Mouse (Mus musculus): ENCODE measurements around the gene Gm49383. TPM values are rescaled to one million over a fixed set of nuclear protein-coding genes. Genes with fewer than 3 reads are reported as not detected.

Gene Gm49383
- polyA plus RNA-seq, 1 experiment = 3.7 TPM

- Histone ChIP-seq H3K27ac (ENCODE audit: insufficient read depth, low read length) (no peak overlapping the region), H3K4me3 (ENCODE audit: insufficient read depth, low read length) (peak overlapping the region; percentile 84; the same call in 1 of the 2 replicates), H3K4me1 (ENCODE audit: control insufficient read depth, insufficient read depth, low read length) (peaks cover 6% of the 10 kb centered on the region; the same call in 1 of the 2 replicates)
- TF ChIP-seq CTCF (IDR thresholded peaks at IDR 0.05; ENCODE audit: borderline replicate concordance, insufficient read depth, low read length) (no peak), POLR2A (IDR thresholded peaks at IDR 0.05; ENCODE audit: low read depth, low read length) (no peak)
Observed at GRCm38 (mm10) chr12:69157107-69157506, 39.8 kb downstream of the Gm49383 start.

GRCm38 (mm10) chr12:69156436-69156835 is 40.5 kb downstream of the Gm49383 start:
- no peak overlapping the region for H3K4me3 ChIP-seq (ENCODE audit: insufficient read depth, low read length)
- H3K4me1 ChIP-seq (ENCODE audit: control insufficient read depth, insufficient read depth, low read length) = peaks cover 6% of the 10 kb centered on the region; the same call in 1 of the 2 replicates
- no peak overlapping the region for H3K27ac ChIP-seq (ENCODE audit: insufficient read depth, low read length)
- TF ChIP-seq CTCF (IDR thresholded peaks at IDR 0.05; ENCODE audit: borderline replicate concordance, insufficient read depth, low read length) (no peak), POLR2A (IDR thresholded peaks at IDR 0.05; ENCODE audit: low read depth, low read length) (no peak; the same call in none of the 2 replicates)

GRCm38 (mm10) chr12:69155923-69156322 is 41.0 kb downstream of the Gm49383 start:
- Histone ChIP-seq H3K27ac (ENCODE audit: insufficient read depth, low read length) (no peak overlapping the region), H3K4me3 (ENCODE audit: insufficient read depth, low read length) (no peak overlapping the region), H3K4me1 (ENCODE audit: control insufficient read depth, insufficient read depth, low read length) (peaks cover 6% of the 10 kb centered on the region; the same call in 1 of the 2 replicates)
- TF ChIP-seq POLR2A (IDR thresholded peaks at IDR 0.05; ENCODE audit: low read depth, low read length) (no peak; the same call in 1 of the 2 replicates), CTCF (IDR thresholded peaks at IDR 0.05; ENCODE audit: borderline replicate concordance, insufficient read depth, low read length) (no peak)

- Histone ChIP-seq H3K4me1 (ENCODE audit: control insufficient read depth, insufficient read depth, low read length) (no peaks in the 10 kb centered on the region), H3K4me3 (ENCODE audit: insufficient read depth, low read length) (no peak overlapping the region), H3K27ac (ENCODE audit: insufficient read depth, low read length) (no peak overlapping the region)
- TF ChIP-seq CTCF (IDR thresholded peaks at IDR 0.05; ENCODE audit: borderline replicate concordance, insufficient read depth, low read length) = no peak
- TF ChIP-seq POLR2A (IDR thresholded peaks at IDR 0.05; ENCODE audit: low read depth, low read length) = no peak
Observed at GRCm38 (mm10) chr12:69150049-69150448, 46.9 kb downstream of the Gm49383 start.

- Histone ChIP-seq H3K4me3 (ENCODE audit: insufficient read depth, low read length) (no peak overlapping the region), H3K4me1 (ENCODE audit: control insufficient read depth, insufficient read depth, low read length) (no peaks in the 10 kb centered on the region), H3K27ac (ENCODE audit: insufficient read depth, low read length) (no peak overlapping the region)
- TF ChIP-seq POLR2A (IDR thresholded peaks at IDR 0.05; ENCODE audit: low read depth, low read length) (no peak), CTCF (IDR thresholded peaks at IDR 0.05; ENCODE audit: borderline replicate concordance, insufficient read depth, low read length) (no peak)
Observed at GRCm38 (mm10) chr12:69147166-69147735, 49.7 kb downstream of the Gm49383 start.

- no peak overlapping the region for H3K4me3 ChIP-seq (ENCODE audit: insufficient read depth, low read length)
- no peaks in the 10 kb centered on the region for H3K4me1 ChIP-seq (ENCODE audit: control insufficient read depth, insufficient read depth, low read length)
- no peak overlapping the region for H3K27ac ChIP-seq (ENCODE audit: insufficient read depth, low read length)
- no peak for TF ChIP-seq POLR2A (IDR thresholded peaks at IDR 0.05; ENCODE audit: low read depth, low read length)
- no peak for TF ChIP-seq CTCF (IDR thresholded peaks at IDR 0.05; ENCODE audit: borderline replicate concordance, insufficient read depth, low read length)
Observed at GRCm38 (mm10) chr12:69143460-69143859, 53.4 kb downstream of the Gm49383 start.

- TF ChIP-seq POLR2A (IDR thresholded peaks at IDR 0.05; ENCODE audit: low read depth, low read length) (no peak), CTCF (IDR thresholded peaks at IDR 0.05; ENCODE audit: borderline replicate concordance, insufficient read depth, low read length) (no peak)
- no peaks in the 10 kb centered on the region for H3K4me1 ChIP-seq (ENCODE audit: control insufficient read depth, insufficient read depth, low read length)
Observed at GRCm38 (mm10) chr12:69139841-69140240, 57.1 kb downstream of the Gm49383 start.

GRCm38 (mm10) chr12:69139201-69139600 is 57.7 kb downstream of the Gm49383 start:
- TF ChIP-seq POLR2A (IDR thresholded peaks at IDR 0.05; ENCODE audit: low read depth, low read length) (no peak), CTCF (IDR thresholded peaks at IDR 0.05; ENCODE audit: borderline replicate concordance, insufficient read depth, low read length) (no peak)
- H3K27ac ChIP-seq (ENCODE audit: insufficient read depth, low read length) = no peak overlapping the region
- H3K4me1 ChIP-seq (ENCODE audit: control insufficient read depth, insufficient read depth, low read length) = no peaks in the 10 kb centered on the region
- H3K4me3 ChIP-seq (ENCODE audit: insufficient read depth, low read length) = no peak overlapping the region

More at GRCm38 (mm10) chr12:69139841-69140240, 57.1 kb downstream of the Gm49383 start:
- Histone ChIP-seq H3K27ac (ENCODE audit: insufficient read depth, low read length) (no peak overlapping the region), H3K4me3 (ENCODE audit: insufficient read depth, low read length) (no peak overlapping the region)

Other genes starting within 250 kb of the Gm49383 start
- gene Rps29, start 37.9 kb downstream of the Gm49383 start, polyA plus RNA-seq (2011; ENCODE audit: insufficient read length, low read depth, missing spikeins) = 1,114 and 1,231 TPM in 2 replicates
- 2.6 and 4.7 TPM in 2 replicates for gene Lrr1, start 28.3 kb downstream of the Gm49383 start, polyA plus RNA-seq (2011; ENCODE audit: insufficient read length, low read depth, missing spikeins)
- 395 and 420 TPM in 2 replicates for gene Rpl36al, start 13.0 kb downstream of the Gm49383 start, polyA plus RNA-seq (2011; ENCODE audit: insufficient read length, low read depth, missing spikeins)
- 69.7 and 73.2 TPM in 2 replicates for gene Mgat2, start 12.9 kb downstream of the Gm49383 start, polyA plus RNA-seq (2011; ENCODE audit: insufficient read length, low read depth, missing spikeins)
- 1.9 and 2.8 TPM in 2 replicates for gene Dnaaf2, start 1.3 kb upstream of the Gm49383 start, polyA plus RNA-seq (2011; ENCODE audit: insufficient read length, low read depth, missing spikeins)
- gene Gm49384, start 7.2 kb upstream of the Gm49383 start, polyA plus RNA-seq (2011; ENCODE audit: insufficient read length, low read depth, missing spikeins) = 10.8 and 12.2 TPM in 2 replicates
- gene Pole2, start 31.1 kb upstream of the Gm49383 start, polyA plus RNA-seq (2011; ENCODE audit: insufficient read length, low read depth, missing spikeins) = 10.0 and 11.9 TPM in 2 replicates
- 5.9 and 6.7 TPM in 2 replicates for gene Klhdc1, start 44.1 kb upstream of the Gm49383 start, polyA plus RNA-seq (2011; ENCODE audit: insufficient read length, low read depth, missing spikeins)
- gene Klhdc2, start 99.6 kb upstream of the Gm49383 start, polyA plus RNA-seq (2011; ENCODE audit: insufficient read length, low read depth, missing spikeins) = 76.8 and 88.5 TPM in 2 replicates
- 57.2 and 70.2 TPM in 2 replicates for gene Nemf, start 160.1 kb upstream of the Gm49383 start, polyA plus RNA-seq (2011; ENCODE audit: insufficient read length, low read depth, missing spikeins)
- 106 and 119 TPM in 2 replicates for gene Arf6, start 175.0 kb upstream of the Gm49383 start, polyA plus RNA-seq (2011; ENCODE audit: insufficient read length, low read depth, missing spikeins)
- not detected in 2 replicates for gene Gm9887, start 175.4 kb upstream of the Gm49383 start, polyA plus RNA-seq (2011; ENCODE audit: insufficient read length, low read depth, missing spikeins)